Mouse (Mus musculus) liver (tissue): ENCODE measurements around the gene Epha1.

ENCODE experiments used
- DNase-seq: peaks from one replicate; pipeline ENCODE4 v3.0.0-alpha.2; 2020; ENCODE audit warnings: mixed read lengths

Epha1 gene

DNA sequence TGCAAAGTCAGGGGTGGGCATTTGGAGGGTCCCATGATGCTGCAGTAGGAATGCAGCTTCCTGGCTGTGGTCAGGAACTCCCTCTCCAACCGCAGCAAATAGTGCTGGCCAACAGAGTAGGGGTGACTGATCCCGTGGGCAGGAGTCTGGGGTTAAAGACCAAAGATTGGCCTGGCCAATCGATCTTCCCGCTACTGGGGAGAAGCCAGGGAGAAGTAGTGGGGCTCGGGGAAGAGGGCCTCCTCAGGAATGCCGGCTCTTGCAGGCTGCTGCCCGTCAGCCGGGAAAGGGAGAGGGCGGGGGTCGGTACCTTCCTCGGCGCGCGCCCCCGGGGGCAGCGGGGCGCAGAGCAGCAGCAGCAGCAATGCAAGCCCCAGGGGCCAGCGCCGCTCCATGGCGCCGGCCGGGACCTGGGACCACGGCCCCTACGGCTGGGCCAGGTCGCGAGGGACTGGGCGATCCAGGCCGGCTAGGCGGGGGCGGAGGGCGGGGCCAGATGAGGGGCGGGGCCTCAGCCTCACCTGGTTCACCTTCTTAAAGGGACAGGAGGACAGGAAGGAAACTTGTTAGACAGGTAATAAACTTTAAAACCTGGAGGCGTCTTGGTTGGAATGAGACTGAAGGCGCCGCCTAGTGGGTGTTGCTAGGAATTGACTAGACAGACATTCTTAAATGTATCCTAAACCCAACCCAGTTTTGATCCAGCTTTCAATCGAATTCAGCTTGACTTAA lies at the start of gene Epha1:
TSS of gene Epha1 (minus strand) at position 453 of the 732 bp plus-strand sequence.
- peak; percentile 71 for DNase-seq

DNA sequence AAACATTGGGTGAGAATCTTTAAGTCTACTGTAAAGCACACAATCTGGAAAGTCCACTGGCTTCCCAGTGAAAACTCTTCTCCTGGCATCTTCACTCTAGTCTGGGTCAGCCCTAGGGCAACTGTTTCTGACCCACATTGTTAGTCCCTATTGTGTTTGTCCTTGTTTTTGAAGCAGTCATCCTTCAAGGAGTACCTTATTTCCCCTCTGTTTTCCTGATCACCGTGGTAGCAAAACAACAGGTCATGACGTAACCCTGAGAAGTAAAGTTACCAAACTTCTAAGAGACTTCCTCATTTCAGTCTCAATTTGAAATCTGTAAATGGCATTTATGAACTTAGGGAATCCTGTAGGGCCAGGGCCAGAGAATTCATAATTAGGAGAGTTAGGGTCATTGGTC lies 48.4 kb upstream of the Epha1 start:
- DNase-seq: no peak

- no peak for DNase-seq
Measured at GRCm38 (mm10) chr6:42419443-42419842, 46.4 kb upstream of the Epha1 start.

- no peak for DNase-seq
Measured at GRCm38 (mm10) chr6:42405134-42405533, 32.1 kb upstream of the Epha1 start, which contains the start of gene Tas2r135. TSS of gene Tas2r135 (plus strand) at chr6:42405434.

GRCm38 (mm10) chr6:42399938-42400337 lies 26.9 kb upstream of the Epha1 start, which contains the start of gene Tas2r143:
TSS of gene Tas2r143 (plus strand) at chr6:42400238.
- no peak for DNase-seq

DNA sequence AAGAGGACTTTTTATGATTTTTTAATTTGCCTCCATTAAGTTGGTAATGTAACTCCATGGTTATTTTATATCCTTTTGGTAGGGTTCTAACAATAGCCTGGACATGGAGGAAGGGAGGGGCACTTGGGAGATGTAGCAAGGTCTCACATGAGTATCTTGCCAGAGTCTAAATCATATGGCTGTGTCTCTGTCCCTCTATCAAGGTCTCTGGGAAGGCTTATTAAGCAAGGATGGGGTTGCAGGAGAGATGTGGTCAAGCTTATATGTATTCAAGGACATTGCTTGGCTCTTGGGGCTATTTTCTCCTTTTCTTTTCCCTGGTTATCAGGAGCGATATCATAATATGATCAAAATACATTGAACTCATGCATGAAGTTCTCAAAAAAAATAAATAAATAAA lies 25.9 kb upstream of the Epha1 start:
- no peak for DNase-seq

- no peak for DNase-seq
Measured at GRCm38 (mm10) chr6:42398285-42398684, 25.2 kb upstream of the Epha1 start.

- no peak for DNase-seq
Measured at GRCm38 (mm10) chr6:42397041-42397657, 24.1 kb upstream of the Epha1 start.

DNA sequence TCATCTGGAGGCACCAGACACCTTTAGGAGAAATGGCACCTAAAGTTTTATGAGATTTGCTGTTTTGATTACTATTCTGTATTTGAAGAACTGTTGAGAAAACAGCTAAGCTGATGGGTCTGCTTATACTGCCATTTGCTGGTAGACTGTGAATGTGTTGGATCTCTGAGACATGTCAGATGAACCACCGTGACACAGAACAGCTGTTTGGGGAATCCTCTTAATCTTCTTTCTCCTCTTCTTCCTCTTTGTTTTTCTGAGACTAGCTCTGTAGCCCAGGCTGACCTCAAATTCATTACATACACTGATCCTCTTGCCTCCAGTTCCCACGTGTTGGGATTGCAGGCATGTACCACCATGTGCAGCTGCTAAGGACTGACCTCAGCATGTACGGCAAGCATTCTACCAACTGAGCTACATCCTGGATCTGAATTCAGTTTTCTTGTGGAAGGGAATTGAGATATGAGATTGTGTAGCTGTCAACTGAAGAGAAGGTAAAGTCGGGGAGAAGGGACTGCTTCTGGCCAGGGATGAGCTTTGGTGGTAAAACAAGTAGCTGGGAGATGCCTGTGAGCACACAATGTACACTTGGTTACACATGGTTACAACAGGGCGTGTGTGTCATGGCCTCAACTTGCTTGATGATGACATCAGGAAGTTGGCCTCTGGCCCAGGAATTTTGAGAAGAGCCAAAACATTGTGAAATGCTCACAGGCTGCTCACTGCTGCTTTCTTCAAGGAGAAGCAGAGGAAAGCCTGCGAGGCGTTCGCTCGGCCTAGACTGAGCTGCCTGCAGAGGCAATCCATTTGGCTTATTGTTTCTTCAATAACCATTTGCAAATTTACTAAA lies 23.1 kb upstream of the Epha1 start:
- peak; percentile 27 for DNase-seq

DNA sequence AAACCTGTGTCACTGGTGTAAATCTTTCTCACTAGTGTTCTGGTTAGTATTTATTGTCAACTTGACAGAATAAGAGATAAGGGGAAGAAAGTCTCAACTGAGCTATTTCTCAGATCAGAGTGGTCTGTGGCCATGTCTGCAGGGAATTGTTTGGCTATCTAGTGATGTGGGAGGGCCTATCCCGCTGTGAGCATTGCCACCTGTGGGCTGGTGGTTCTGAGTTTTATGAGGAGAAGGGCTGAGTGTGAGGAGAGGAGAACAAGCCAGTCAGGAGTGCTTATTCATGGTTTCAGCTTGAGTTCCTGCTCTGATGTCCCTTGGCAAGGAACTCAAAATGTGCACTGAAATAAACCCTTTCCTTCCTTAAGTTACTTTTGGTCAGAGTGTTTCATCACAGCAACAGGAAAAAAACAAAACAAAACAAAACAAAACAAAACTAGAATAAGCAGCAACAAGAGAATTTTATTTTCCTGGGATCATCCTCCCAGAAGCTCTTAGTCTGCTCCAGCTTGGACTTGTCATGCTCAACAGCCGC lies 18.8 kb upstream of the Epha1 start:
- DNase-seq: no peak

DNA sequence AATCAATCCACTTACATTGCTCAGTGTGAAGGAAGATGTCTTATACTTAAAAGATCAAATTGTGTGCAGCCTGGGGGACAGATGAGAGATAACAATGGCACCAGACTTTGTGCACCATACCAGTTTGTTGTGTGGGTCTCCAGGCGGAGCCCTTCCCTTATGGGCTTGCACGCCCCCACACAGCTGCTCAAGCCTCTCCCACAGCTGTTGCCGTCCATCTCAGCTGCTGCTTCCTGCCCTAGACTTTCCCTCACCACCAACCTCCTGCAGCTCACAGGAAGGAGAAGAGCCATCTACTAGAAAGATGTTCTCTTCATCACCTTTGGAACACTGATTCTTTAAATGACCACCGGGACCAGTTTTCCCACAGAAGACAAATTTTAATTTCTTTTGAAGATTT lies 12.6 kb upstream of the Epha1 start:
- no peak for DNase-seq

- DNase-seq: no peak
Measured at GRCm38 (mm10) chr6:42383360-42383759, 10.3 kb upstream of the Epha1 start.

- no peak for DNase-seq
Measured at GRCm38 (mm10) chr6:42381916-42382381, 8.9 kb upstream of the Epha1 start.

DNA sequence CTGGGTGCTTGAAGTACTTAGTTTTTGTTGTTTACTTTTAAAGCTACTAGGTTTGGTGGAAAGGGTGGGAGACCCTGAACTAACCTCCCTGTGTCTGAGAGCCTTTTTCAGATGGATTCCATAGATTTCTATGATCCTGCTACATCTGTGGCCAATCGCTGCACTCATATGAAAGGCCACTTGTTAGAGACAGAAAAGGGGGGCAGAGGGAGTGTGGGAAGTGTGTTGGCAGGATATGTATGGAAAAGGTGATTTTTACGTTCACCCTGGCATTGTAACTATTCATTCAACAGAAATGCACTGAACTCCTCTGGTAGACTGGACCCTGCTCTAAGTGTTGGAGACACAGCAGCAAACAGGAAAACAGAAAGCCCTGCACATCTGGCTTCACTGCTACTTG lies 8.2 kb upstream of the Epha1 start:
- no peak for DNase-seq

DNA sequence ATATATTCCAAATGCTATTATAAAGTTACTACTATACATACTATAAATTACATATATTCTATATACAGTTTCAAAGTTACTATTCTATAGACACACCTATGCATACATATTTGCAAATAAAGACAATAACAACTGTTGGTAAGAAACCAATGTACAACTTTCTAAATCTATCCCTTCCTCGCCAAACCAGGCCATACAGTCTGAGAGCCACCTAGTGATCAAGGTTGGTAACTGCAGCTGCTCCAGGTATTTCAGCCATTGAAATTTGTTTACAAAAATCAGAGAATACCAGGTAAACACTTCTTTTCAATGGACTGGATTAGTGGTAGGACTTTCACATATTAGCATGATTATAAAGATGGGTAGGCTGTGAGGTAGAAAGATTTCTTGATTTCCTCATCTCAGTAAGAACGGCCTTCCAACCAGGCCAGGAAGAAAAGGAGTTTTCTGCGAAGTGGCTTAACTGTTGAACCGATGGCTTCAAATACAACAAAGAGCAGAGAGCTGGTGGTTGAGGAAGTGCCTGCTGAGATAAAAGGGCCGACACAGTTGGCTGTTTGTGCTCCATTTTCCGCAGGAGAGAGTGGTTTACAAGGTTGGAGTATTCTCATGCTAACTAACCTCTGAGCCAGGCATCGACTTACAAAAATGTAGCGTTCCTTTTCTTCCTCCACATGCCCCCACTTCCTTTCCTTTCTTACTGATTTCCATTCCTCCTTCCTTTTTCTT lies 7.5 kb upstream of the Epha1 start:
- peak; percentile 32 for DNase-seq

DNA sequence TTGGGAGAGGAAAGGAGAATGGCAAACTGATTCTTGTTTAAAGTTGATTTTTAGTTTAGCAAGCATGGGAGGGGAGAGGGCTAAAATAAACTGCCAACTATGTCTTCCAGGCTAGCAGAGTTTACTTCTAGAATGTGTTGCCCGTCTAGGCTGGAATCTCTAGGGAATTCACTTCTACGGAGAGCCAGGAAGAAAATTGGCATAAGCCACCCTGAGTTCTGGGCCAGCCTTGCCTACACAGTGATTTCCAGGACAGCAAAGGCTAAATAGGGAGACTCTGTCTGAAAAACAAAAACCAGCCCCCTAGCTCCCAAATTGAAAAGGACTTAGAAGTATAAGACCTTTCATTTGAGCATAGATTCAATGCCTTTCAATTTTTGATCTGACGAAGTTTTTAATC lies 6.5 kb upstream of the Epha1 start:
- no peak for DNase-seq

DNA sequence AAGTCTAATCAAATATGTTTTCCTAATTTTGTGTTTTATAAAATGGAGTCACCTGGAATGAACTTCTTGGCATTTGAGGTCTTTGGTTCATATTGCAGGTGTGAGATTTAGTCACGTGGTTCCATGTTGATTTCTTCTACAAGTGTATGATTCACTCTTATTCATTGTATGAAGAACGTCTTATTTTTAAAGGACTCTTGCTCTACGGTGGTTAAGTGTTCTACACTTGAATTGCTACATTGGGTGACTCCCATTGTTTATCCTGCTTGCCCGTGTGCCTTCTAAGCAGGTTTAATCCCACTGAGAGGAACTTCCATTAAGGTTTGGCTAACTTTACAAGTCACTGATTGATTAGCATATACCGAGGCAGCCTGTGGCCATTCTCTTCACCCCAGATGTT lies 4.2 kb upstream of the Epha1 start:
- DNase-seq: no peak

GRCm38 (mm10) chr6:42376504-42377019 lies 3.5 kb upstream of the Epha1 start:
- no peak for DNase-seq

GRCm38 (mm10) chr6:42376016-42376415 lies 2.9 kb upstream of the Epha1 start:
- no peak for DNase-seq

DNA sequence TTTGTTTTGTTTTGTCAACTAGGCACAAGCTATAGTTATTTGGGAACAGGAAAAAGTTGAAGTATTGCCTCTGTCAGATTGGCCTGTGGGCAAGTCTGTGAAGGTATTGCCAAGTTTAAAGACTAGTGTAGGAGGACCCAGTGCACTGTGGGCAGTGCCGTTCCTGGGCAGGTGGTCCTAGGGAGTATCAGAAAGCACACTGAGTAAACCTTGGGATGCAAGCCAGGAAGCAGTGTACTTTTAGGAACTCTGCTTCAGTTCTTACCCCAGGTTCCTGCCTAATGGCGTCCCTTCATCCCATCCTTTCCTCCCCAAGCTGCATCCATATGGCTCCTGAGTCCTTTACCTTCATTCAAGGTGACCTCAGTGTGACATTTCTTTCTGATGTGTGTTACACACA lies 2.1 kb upstream of the Epha1 start:
- no peak for DNase-seq

- no peak for DNase-seq
Measured at GRCm38 (mm10) chr6:42374701-42375100, 1.6 kb upstream of the Epha1 start.
